Mouse (Mus musculus) neural tube, embryonic 10.5 days (tissue): ENCODE data around the gene Ankrd42.

Experiments
- DNase-seq: peaks from one replicate; pipeline ENCODE4 v3.0.0-alpha.2; 2017; ENCODE audit warnings: low spot score; ENCODE audit errors: extremely low spot score

The Ankrd42 gene

GRCm38 (mm10) chr7:92580491-92581207 lies 56.3 kb downstream of the Ankrd42 start:
- DNase-seq, result no peak

- no peak for DNase-seq
Measured at GRCm38 (mm10) chr7:92566775-92567174, 70.2 kb downstream of the Ankrd42 start.

GRCm38 (mm10) chr7:92560986-92561876 lies 75.7 kb downstream of the Ankrd42 start, which contains the start of gene Ccdc90b:
Gene Ccdc90b, plus strand, starts transcription at chr7:92561149.
- DNase-seq, result peak; percentile 92

GRCm38 (mm10) chr7:92558744-92559143 lies 78.2 kb downstream of the Ankrd42 start:
- DNase-seq, result no peak

GRCm38 (mm10) chr7:92550990-92551392 lies 86.0 kb downstream of the Ankrd42 start:
- peak; percentile 17 for DNase-seq

- DNase-seq, result no peak
Measured at GRCm38 (mm10) chr7:92550248-92550989, 86.5 kb downstream of the Ankrd42 start.

- no peak for DNase-seq
Measured at GRCm38 (mm10) chr7:92546763-92547162, 90.2 kb downstream of the Ankrd42 start.

- DNase-seq, result no peak
Measured at GRCm38 (mm10) chr7:92532351-92533036, 104.4 kb downstream of the Ankrd42 start.
